Mouse (Mus musculus): ENCODE measurements around the gene Clint1.
"Not testable (repeated sequence)": the region's sequence is repeated elsewhere in the genome, so short reads cannot be mapped to it uniquely, and the experiment has no call there.

Clint1 gene

DNA sequence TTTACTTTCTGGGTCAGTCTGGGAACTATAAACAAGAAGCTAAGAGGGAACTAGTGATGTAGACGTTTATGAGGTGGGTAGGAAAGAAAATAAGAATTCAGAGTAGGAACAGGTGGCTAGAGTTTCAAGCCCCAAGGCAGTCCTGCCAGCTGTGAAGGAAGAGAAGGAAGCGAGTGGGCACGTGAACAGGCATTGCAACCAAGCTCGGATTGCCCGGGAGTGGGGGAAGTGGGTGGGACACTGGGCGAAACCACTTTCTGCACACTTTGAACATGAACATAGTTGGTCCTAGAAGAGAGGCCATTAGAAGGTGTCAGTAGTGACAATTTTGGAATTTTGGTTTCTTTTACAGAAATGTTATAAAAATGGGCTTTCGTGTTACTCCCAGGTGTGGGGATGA, 4.3 kb upstream of the Clint1 start:
- DNase-seq (ENCODE audit: low read depth, low spot score): no peak

DNA sequence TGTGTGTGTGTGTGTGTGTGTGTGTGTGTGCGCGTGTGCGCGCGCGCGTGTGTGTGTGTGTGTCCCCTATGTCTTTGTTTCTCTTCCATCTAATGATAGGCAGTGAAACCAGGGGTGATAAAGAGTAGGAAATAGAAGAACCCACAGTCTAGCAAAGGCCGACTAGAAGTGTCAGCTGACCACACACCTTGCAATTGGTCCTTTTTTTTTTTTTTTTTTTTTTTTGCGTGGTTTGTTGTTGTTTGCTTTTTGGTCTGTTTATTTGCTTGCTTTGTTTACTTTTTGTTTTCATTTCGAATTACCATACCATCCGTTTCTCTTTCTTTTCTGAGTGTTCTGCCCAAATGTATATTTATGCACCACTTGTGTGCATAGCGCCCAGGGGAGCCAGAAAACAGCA, 3.6 kb upstream of the Clint1 start:
- DNase-seq (ENCODE audit: low read depth, low spot score): no peak

DNA sequence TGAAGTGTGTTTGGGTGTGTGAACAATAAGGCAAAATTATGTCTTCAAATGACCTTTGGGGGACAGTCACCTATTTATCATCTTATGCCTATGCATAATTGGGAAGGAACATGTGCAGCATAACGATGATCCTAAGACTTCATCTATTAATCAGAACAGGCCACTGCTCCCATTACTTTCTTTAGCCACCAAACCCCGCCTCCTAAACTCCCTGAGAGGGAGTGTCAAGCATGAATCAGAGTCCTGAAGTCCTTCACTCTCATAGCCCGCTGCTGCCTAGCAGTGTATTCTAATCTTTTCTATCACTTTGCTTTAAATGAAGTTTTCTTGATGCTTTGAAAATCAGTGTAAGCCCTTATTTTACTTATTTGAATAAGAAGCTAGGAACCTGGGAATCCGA, 2.6 kb upstream of the Clint1 start:
- no peak for DNase-seq (ENCODE audit: low read depth, low spot score)

DNA sequence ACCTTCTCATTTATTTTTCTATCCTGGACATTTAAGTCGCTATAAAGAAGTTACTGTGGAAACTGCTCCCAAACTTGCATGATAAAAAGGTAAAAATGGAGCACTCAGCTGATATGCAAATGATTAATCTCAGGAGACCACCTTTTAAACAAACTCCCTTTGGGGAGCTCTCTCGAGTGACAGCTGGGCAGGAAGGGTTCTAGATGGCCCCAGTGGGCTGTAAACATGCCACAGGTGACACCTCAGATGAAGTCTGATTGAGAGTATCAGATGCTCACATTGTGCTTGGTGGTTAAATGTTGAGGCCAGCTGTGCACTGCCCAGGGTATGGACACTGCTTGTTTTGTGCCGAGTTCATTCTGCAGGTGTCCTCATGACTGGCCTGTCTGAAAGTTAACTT, 2.0 kb upstream of the Clint1 start:
- no peak for DNase-seq (ENCODE audit: low read depth, low spot score)

DNA sequence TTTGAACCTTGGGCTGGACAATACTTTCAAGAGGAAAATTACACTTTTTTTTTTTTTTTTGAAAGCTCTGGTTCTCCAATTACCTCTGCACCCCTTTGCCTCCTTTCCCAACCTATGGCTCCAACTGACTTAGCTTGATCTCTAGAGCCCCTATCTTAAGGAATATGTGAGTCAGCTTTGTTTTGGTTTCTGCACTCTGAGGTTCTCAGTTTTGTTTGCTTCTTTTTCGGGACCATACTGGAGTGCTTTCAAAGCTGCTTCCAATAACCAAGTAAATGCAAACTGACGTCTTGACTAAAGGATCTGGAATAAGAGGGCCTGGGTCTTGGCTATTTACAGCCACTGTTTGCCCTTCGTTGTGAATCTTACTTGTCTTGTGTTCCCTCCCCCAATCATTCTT, 1.5 kb upstream of the Clint1 start:
- no peak for DNase-seq (ENCODE audit: low read depth, low spot score)

DNA sequence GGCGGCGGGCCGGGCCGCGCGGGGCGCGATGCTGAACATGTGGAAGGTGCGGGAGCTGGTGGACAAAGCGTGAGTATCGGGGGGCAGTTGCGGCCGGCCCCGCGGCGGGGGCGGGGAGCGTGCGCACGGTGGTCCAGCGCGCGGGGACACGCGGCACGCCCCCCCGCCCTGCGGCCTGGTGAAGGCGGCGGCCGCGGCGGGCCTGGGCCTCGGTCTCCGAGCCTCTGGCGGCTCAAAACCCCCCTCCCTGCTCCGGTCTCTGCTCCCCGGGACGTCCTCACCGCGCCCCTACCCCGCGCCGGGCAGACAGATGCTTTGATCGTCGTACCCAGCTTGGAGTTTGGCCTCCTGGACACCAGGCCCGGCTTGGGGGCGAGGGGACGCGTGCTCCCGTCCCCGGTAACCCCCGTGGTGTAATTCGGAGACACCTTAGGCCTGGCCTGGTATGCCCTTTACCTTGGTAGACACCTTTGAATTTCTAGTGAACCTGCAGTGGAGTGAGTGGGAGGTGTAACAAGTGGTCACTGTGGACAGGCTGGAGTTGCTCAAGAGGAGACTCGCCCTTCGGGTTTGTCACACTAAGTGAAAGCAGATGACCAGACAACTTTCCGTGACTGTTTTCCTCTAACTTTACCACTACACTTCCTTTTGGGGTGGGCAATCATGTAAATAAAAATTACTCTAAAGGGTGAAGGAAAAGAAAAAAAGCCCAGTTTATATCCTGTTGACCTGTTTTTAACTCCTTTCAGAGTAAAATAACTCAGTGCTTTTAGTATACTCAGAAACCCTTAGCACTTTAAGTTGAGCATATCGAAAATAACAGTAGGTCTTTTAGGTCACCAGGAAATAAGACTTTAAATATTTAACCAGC, 508 bp downstream of the Clint1 start:
- DNase-seq (ENCODE audit: low read depth, low spot score): peak; percentile 18

DNA sequence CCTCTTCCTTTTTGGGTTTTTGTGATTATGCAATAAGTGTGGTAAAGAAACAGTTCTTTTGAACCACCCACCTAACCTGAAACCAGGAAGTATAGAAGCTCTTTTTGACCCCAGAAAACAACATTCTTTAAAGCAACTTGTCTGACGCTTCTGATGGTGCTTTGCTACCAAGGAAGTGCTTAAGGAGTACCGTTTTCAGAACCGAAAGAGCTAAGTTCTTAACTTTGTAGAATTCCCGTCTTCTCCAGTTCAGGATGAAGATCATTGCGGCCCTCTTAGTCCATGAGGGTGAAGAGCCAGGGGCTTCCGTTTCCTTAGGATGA, 1.1 kb downstream of the Clint1 start:
- no peak for DNase-seq (ENCODE audit: low read depth, low spot score)

DNA sequence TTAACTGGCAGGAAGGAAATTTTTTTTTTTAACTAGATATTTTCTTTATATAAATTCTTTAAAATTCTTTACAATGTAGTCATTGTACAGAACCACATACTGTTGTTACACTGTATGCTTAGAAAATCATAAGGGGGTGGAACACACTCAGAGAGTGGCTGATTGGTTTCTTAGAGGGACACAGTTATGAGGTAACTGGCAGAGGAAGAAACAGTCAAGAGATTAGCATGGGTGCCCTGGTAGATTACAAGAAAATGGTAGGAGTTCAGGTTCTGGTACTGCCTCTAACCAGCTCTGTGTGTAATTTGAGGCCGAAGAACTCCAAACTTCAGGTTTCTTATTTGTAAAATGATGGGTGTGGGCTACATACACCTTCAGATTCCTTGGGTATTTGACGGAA, 2.1 kb downstream of the Clint1 start:
- DNase-seq (ENCODE audit: low read depth, low spot score): no peak

DNA sequence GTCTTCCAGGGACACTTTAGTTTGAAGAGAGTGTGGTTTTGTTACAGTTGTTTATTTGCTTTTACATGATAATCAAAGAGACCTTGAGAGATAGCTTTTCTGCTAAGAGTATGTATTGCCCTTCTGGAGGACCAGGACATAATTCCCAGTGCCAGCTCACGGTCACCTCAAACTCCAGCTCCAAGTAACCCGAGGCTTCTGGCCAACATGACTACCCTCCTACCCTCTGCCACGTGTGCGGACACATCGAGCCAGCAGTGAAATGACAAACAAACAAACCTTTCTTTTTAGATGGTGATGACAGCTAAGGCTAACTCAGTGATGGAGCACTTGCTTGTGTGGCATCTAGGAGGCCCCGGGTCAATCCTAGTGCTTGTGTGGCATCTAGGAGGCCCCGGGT, 2.5 kb downstream of the Clint1 start:
- DNase-seq (ENCODE audit: low read depth, low spot score): no peak

DNA sequence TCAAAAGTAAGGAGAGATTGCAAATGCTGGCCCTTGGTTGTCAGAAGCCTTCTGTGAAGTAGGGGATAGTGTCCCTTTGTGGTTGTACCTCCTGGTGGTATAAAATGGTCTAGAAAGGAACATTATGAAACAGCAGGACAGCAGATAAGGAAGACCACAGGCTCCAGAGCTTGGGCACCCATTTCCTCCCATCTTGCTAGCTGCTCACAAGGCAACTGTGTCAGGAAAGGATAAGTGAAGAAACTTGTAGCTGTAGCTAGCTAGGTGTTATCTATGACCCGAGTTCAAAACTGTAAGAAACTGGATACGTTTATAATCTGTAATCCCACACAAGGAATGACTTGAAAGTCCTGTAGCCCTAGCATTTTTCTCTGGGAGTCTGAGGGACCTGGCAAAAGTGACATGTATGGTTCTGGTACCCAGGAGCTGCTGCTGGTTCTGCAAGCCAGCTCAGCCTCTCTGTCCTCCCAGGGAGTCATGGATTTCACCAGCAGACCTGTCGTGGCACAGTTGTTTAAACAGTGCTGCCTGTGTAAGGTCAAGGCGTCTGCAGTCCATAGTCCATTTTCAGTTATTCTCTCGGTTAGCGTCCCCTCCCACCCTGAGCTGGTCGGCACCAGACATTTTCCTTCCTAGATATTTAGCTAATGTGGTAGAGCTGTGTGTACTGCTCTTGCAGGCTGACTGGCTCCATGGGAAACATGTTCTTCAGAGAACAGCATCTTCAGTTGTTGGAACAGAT, 3.7 kb downstream of the Clint1 start:
- DNase-seq (ENCODE audit: low read depth, low spot score): no peak

DNA sequence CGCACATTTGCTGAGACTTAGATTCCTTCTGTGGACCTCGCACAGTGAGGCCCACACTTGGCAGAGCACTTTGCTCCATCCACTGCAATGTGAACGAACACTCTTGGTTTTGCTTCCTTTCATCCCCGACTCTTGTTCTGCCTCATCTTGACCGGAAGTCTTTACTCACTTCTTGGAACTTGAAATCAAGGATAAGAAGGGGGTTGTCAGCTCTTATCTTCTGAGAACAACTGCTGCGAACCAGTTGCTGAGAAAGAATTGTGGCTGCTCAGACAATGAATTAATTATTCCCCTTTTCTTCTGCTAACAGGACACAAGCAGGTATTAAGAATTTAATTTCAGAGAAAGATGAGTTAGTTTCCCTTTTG, 4.3 kb downstream of the Clint1 start:
- no peak for DNase-seq (ENCODE audit: low read depth, low spot score)

DNA sequence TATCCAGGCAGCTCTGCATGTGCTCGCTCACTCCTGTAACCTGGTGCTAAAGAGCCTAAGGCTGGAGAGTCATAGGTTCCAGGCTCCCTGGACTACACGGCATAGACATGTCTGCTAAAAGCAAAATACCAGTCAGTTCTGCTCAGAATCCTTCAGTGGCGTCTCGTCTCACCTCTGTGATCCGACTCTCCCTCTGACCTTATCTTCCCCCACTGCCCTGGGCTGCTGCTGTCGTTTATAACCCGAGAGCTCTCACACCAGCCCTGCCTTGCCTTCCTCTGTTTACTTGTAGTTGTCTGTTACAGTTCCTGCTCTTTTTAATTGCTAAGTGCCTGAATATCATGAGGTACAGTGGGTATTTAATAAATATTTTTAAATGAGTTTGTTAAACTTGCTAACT, 9.5 kb downstream of the Clint1 start:
- no peak for DNase-seq (ENCODE audit: low read depth, low spot score)

DNA sequence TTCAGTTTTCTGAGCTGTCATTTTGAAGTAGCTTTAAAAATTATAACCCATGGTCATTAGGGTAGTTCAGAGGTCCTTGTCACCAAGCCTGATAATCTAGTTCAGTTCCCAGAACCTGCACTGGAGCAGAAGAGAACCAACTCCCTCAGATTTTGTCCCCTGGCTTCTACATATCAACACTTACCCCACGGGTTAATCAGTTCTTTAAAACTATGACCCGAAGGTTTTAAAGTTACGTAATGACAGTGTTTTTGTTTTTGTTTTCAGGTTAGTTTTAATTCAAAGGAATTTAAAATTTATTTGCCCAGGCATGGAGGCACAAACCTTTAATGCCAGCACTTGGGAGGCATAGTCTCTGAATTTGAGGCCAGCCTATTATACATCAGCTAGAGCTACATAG, 12.6 kb downstream of the Clint1 start:
- DNase-seq (ENCODE audit: low read depth, low spot score): no peak

DNA sequence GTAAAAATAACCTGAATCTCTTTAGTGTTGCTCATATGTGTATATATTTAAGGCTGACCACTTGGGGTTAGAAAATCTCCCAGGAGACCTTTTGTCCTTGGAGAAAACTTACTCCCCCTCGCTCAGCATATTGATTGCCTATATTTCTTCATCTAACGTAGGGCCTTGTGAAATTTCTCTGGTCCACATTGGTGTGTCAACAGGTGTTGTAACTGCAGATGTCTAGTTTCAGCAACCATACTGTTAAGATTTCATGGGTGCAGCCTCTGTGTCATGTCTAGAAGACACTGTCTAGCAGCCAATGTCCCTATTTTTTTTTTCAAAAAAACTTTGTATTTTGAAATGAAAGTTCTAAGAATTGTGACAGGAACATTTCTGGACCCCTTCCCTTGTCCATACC, 14.0 kb downstream of the Clint1 start:
- DNase-seq (ENCODE audit: low read depth, low spot score): no peak

DNA sequence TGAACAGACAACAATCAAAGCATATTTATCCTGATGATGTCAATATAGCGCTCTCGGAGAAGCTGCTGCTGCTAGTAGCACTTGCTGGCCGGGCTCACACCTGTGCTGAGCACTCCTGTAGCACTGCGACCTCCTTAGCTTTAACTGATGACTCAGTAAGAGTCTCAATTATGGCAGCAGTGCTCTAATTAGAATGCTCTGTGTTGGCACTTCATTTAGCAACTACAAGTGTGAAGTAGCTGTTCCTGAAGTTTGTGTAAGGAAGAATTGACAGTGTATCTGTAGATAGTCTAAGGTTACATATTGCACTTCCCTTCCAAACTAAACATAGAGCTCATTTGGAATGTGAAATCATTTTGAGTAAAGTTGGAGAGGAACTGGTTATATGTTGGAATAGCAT, 14.7 kb downstream of the Clint1 start:
- no peak for DNase-seq (ENCODE audit: low read depth, low spot score)

DNA sequence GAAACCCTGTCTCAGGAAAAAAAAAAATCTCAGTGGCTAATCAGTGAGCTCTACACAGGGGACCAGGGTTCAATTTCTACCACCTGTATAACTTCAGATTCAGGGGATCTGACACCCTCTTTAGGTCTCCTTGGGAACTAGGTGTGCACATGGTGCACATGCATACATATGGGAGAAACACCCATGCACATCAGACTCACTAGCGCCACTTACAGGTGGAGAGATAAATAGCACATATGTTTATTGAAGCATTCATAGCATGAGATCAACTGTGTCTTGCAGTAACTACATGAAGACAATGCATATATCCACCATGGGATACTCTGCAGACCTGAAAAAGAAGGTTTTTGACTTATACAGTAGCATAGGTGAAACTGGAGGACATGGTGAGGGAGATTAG, 21.8 kb downstream of the Clint1 start:
- peak; percentile 82 for DNase-seq (ENCODE audit: low read depth, low spot score)

DNA sequence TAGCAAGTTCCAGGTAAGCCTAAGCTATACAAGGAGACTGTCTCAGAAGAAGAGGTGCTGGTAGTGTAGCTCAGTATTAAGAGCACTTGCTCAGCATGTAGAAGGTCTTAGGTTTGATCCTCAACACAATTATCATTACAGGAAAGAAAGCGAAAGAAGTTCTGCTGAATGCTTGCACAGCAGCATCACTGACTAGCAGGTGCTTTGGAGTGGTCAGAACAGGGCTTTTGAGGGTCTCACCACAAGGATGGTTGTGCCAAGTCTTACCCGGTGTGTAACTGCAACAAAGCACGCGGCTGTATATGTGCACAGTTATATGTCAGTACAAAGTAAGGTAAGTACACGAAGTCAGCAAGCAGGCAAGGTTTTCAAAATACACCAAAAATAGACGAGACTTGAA, 22.4 kb downstream of the Clint1 start:
- no peak for DNase-seq (ENCODE audit: low read depth, low spot score)

DNA sequence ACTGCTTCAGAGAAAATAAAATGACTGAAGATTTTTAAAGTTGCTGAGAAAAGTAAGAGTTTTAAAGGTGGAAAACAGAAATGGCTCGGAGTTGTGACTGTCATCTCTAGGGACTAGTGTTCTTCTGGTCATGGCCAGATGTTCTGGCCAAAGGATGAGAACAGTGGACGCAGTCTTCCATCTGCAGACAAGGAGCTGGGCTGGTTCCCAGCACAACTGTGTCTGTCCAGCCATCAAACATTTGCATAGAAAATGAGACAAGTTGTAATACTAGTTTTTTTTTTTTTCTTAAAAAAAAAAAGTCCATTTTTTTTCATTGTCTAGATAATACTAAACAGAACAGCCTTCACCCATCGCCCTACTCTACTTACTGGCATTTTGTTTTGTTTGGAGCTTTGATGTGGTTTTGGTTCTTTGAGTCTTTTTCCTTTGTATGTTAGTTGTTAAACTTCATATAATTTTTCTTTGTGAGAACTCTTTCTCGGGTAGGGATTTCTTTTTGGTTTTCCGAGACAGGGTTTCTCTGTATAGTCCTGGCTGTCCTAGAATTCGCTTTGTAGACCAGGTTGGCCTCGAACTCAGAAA, 23.6 kb downstream of the Clint1 start:
- no peak for DNase-seq (ENCODE audit: low read depth, low spot score)

DNA sequence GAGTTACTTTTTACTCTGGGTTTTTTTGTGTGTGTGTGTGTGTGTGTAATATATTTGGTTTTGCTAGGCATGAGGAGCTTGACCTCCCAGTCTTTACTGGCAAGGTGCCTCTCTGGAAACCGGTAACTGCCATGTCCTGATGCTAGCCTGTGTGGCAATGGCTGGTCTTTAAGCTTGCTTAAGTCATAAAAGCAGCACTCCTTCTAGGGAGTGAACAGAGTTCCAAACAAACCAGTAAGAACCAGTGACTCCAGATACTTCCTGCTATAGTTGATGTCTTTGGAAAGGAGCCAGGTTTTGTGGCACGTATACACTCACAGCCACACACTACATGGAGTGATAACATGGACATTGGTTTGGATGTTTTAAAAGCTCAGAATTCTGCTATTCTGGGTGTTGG, 24.2 kb downstream of the Clint1 start:
- DNase-seq (ENCODE audit: low read depth, low spot score): no peak

DNA sequence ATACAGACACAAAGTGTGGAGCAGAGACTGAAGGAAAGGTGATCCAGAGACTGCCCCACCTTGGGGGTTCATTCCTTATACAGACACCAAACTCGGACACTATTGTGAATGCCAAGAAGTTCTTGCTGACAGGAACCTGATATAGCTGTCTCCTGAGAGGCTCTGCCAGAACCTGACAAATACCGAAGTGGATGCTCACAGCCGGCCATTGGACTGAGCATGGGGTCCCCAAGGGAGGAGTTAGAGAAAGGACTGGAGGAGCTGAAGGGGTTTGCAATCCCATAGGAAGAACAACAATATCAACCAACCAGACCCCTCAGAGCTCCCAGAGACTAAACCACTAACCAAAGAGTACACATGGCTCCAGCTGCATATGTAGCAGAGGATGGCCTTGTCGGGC, 27.5 kb downstream of the Clint1 start:
- not testable (repeated sequence) for DNase-seq (ENCODE audit: low read depth, low spot score)

DNA sequence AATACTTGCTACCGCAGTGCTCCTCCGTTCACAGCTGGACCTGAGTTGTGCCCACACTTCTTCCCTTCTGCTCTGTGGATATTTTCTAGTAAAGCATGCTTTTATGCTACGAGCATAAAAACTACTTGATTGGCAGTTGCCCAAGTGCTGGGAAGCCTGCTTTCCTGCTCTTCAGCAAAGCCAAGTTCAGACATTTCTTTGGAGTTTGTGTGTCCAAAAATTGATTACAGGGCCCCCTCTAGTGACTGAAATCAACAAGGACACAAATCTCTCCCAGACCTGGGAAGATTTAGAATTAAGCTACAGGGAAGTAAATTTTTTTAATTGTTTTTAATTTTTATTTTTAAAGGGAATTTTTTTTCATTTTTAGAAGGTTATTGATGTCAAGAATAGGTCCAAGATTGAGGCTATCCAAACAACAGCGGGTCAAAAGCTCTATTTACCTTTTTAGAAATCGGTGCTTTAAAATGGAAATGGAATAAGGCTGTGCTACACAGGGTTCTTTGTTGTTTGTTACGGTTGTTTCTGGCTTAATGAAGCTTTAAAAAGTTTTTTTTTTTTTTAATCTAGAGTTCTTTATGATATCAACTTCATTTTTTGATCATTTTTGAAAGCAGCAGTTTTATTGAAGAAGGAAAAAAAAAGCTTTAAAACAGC, 29.3 kb downstream of the Clint1 start:
- peak; percentile 44 for DNase-seq (ENCODE audit: low read depth, low spot score)

DNA sequence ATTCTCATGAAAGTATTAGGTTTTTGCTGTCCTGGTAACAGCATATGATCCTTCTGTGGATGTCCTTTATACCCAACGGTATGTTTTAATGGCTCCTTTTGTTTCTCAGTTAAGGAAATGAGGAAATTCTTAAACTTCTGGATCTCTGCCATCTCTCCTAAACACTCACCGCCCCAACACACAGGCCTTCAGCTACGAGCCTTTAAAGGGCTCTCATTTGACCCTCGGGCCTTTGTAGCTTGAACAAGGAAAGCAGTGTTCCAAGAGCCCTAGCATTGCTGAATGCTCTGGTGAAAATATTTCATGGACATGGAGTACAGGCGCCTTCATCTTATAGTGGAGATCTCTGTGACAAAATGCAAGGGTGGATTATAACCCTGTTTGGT, 29.8 kb downstream of the Clint1 start:
- no peak for DNase-seq (ENCODE audit: low read depth, low spot score)
